Mouse (Mus musculus) E14TG2a.4 (cell line): ENCODE results near the gene Gm20388.
"Not testable (repeated sequence)": the region's sequence is repeated elsewhere in the genome, so short reads cannot be mapped to it uniquely, and the experiment has no call there.

Experiments
- H3K27me3 ChIP-seq: 2 replicates; pipeline ENCODE4 v1.6.1; 2014; ENCODE audit warnings: low read length, control low read depth; ENCODE audit not compliant: insufficient read depth
- H3K36me3 ChIP-seq: 2 replicates; pipeline ENCODE4 v1.6.1; 2014; ENCODE audit warnings: low read length, control low read depth; ENCODE audit not compliant: insufficient read depth
- H3K4me1 ChIP-seq: replicated peaks from 2 replicates; pipeline ENCODE4 v1.6.1; 2014; ENCODE audit warnings: low read depth, low read length, control low read depth
- H3K4me3 ChIP-seq: replicated peaks from 2 replicates; pipeline ENCODE4 v1.5.1; 2014; ENCODE audit warnings: mild to moderate bottlenecking, low read length
- H3K9me3 ChIP-seq: 2 replicates; pipeline ENCODE4 v1.6.1; 2014; ENCODE audit warnings: low read length, control low read depth
- CTCF ChIP-seq: conservative IDR thresholded peaks from 2 replicates; pipeline ENCODE4 v1.5.1; 2014; ENCODE audit warnings: low read length
- NANOG ChIP-seq: IDR thresholded peaks from 2 replicates; pipeline ENCODE4 v1.6.1; 2014; ENCODE audit warnings: borderline replicate concordance, low read length, mixed read lengths
- POU5F1 ChIP-seq: IDR thresholded peaks from 2 replicates; pipeline ENCODE4 v1.6.1; 2014; ENCODE audit warnings: low read length, borderline replicate concordance

Gene Gm20388

GRCm38 (mm10) chr8:123250940-123251339, 3340.3 kb downstream of the Gm20388 start:
- Histone ChIP-seq H3K4me1 (peaks cover 34% of the 10 kb centered on the region), H3K4me3 (no peak overlapping the region)
- TF ChIP-seq POU5F1 (no peak), NANOG (no peak), CTCF (no peak)

DNA sequence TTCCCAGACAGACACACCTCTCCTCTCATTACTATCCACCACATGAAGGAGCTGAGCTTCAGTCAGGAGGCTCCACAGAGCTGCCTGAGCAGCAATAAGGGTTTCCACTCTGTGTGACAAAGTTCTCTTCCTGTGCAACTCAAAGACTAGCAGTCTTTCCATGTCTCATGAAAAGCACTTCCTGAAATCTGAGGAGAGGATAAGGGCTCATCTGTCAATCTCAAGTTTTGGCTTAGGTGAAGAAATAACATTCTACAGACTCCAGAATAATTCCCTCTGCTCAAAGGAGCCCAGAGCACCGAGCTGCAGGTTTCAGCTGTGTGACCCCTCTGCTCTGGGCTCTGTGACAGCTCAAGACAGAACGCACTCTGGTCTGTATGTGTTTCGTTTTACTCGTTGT, 3342.3 kb downstream of the Gm20388 start:
- Histone ChIP-seq H3K27me3 (peaks cover 16% of the 10 kb centered on the region), H3K4me1 (peaks cover 19% of the 10 kb centered on the region), H3K9me3 (no peaks in the 10 kb centered on the region), H3K4me3 (peak overlapping the region; percentile 97), H3K36me3 (peaks cover 65% of the 10 kb centered on the region)
- TF ChIP-seq NANOG (no peak), POU5F1 (no peak), CTCF (no peak)

More at GRCm38 (mm10) chr8:123250940-123251339, 3340.3 kb downstream of the Gm20388 start:
- H3K27me3 ChIP-seq, result peaks cover 14% of the 10 kb centered on the region
- H3K36me3 ChIP-seq, result peaks cover 66% of the 10 kb centered on the region
- no peaks in the 10 kb centered on the region for H3K9me3 ChIP-seq

- H3K36me3 ChIP-seq, result peaks cover 65% of the 10 kb centered on the region
- TF ChIP-seq CTCF (no peak), POU5F1 (no peak), NANOG (no peak)
- peaks cover 16% of the 10 kb centered on the region for H3K27me3 ChIP-seq
- peak overlapping the region; percentile 97 for H3K4me3 ChIP-seq
- no peaks in the 10 kb centered on the region for H3K9me3 ChIP-seq
- H3K4me1 ChIP-seq, result peaks cover 25% of the 10 kb centered on the region
Observed at GRCm38 (mm10) chr8:123253451-123254098, 3342.9 kb downstream of the Gm20388 start.

GRCm38 (mm10) chr8:123254099-123254885, 3343.7 kb downstream of the Gm20388 start, which contains the start of the genes Zfp276 and Vps9d1:
Gene Zfp276 (plus strand): TSS chr8:123254195.
Gene Vps9d1 (minus strand): TSS chr8:123254348.
- Histone ChIP-seq H3K4me1 (peaks cover 25% of the 10 kb centered on the region), H3K9me3 (no peaks in the 10 kb centered on the region), H3K36me3 (peaks cover 65% of the 10 kb centered on the region), H3K27me3 (peaks cover 16% of the 10 kb centered on the region), H3K4me3 (peak within 1 kb of the TSS; percentile 97)
- TF ChIP-seq POU5F1, result no peak
- TF ChIP-seq CTCF, result no peak
- TF ChIP-seq NANOG, result no peak

DNA sequence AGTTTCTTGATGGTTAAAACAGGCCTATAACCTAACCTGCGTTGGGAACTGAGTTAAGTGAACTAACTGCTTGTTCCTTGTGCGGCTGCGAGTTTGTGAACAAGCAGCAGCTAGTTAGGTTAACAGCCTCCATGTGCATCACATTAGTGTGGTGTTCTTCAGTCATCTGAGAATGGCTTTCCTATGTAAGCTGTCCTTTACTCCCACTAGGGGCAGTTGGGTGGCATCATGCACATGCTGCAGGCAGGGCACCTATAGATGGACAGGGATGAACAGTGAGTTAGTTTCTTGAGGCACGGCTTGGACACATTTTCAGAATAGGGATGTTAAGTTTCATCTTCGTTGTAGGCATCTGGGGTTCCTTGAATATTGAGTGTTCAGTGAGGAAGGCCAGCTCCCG, 3344.5 kb downstream of the Gm20388 start:
- Histone ChIP-seq H3K4me1 (peaks cover 25% of the 10 kb centered on the region), H3K9me3 (no peaks in the 10 kb centered on the region), H3K4me3 (peak overlapping the region; percentile 97), H3K36me3 (peaks cover 63% of the 10 kb centered on the region), H3K27me3 (peaks cover 16% of the 10 kb centered on the region)
- no peak for TF ChIP-seq NANOG
- TF ChIP-seq CTCF, result no peak
- no peak for TF ChIP-seq POU5F1

GRCm38 (mm10) chr8:123257114-123257513, 3346.5 kb downstream of the Gm20388 start:
- Histone ChIP-seq H3K4me1 (peaks cover 25% of the 10 kb centered on the region), H3K4me3 (no peak overlapping the region), H3K27me3 (peaks cover 16% of the 10 kb centered on the region), H3K9me3 (no peaks in the 10 kb centered on the region), H3K36me3 (peaks cover 52% of the 10 kb centered on the region)
- TF ChIP-seq CTCF (no peak), POU5F1 (no peak), NANOG (no peak)

DNA sequence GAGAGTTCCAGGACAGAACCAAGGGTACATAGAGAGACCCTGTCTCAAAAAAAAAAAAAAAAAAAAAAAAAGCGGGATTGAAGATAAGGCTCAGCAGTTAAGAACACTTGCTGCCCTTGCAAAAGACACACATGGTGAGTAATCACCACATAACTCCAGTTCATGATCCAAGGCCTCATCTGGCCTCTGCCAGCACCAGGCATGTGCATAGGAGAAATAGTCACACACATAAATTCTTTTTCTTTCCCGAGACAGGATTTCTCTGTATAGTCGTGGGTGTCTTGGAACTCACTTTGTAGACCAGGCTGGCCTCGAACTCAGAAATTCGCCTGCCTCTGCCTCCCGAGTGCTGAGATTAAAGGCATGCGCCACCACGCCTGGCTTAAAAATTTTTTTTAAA, 3347.0 kb downstream of the Gm20388 start:
- H3K4me3 ChIP-seq, H3K9me3 ChIP-seq: not testable (repeated sequence)
- Histone ChIP-seq H3K27me3 (peaks cover 16% of the 10 kb centered on the region), H3K36me3 (peaks cover 51% of the 10 kb centered on the region), H3K4me1 (peaks cover 25% of the 10 kb centered on the region)

GRCm38 (mm10) chr8:123267926-123268656, 3357.4 kb downstream of the Gm20388 start:
- no peak for TF ChIP-seq NANOG
- no peak for TF ChIP-seq CTCF
- no peak for TF ChIP-seq POU5F1
- no peaks in the 10 kb centered on the region for H3K27me3 ChIP-seq
- peaks cover 36% of the 10 kb centered on the region for H3K4me1 ChIP-seq
- H3K36me3 ChIP-seq, result peaks cover 97% of the 10 kb centered on the region
- H3K4me3 ChIP-seq, result peak overlapping the region; percentile 23; the same call in 1 of the 2 replicates
- no peaks in the 10 kb centered on the region for H3K9me3 ChIP-seq
